Mouse (Mus musculus): Measurements from ENCODE around the gene Notch2. TPM values are rescaled to one million over a fixed set of nuclear protein-coding genes. Genes with fewer than 3 reads are reported as not detected.
"Not testable (repeated sequence)": the region's sequence is repeated elsewhere in the genome, so short reads cannot be mapped to it uniquely, and the experiment has no call there.

Notch2 gene
- polyA plus RNA-seq, 1 experiment: 5.2 TPM

DNA sequence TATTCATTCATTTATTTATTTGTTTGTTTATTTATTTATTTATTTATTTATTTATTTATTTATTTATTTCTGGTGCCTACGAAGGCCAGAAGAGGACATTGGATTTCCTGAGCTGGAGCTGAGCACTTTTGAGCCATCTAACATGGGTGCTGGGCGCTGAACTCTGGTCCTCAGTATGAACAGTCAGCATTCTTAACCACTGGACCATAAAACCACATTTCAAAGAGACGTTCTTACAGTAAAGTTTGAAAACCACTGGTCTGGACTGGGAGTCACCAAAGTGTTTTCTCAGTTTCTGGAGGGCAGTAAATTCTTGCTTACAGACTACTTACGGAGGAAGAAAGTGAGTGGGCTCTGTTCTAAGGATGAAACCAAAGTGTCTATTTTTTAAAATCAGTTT lies 97.3 kb downstream of the Notch2 start:
- H3K27me3 ChIP-seq (ENCODE audit: control insufficient read depth, insufficient read depth, low read length): no peaks in the 10 kb centered on the region
- no peaks in the 10 kb centered on the region for H3K36me3 ChIP-seq (ENCODE audit: control insufficient read depth, insufficient read depth, low read length)
- H3K27ac ChIP-seq (ENCODE audit: control insufficient read depth, insufficient read depth, low read depth, low read length): no peak overlapping the region

DNA sequence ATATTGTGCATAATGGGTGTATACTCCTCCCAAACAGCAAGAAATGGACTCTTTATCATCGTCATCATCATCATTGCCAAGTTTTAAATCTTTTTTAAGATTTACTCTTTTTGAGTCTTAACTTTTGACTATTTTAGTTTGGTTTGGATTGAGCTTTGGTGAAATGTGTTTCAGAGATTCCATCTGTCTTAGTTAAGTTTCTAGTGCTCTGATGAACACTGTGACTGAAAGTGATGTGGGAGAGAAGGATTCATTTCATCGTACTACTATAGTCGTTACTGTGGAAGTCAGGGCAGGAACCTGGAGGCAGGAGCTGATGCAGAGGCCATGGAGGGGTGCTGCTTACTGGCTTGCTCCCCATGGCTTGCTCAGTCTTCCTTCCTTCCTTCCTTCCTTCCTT lies 104.9 kb downstream of the Notch2 start:
- TF ChIP-seq POLR2A (IDR thresholded peaks at IDR 0.05; ENCODE audit: control insufficient read depth, low read depth, low read length) (no peak), CTCF (IDR thresholded peaks at IDR 0.05; ENCODE audit: control insufficient read depth, insufficient read depth, insufficient replicate concordance, low read depth, low read length) (no peak)
- no peak overlapping the region for H3K27ac ChIP-seq (ENCODE audit: control insufficient read depth, insufficient read depth, low read depth, low read length)
- no peaks in the 10 kb centered on the region for H3K4me1 ChIP-seq (ENCODE audit: control insufficient read depth, insufficient read depth, low read length)
- no peaks in the 10 kb centered on the region for H3K27me3 ChIP-seq (ENCODE audit: control insufficient read depth, insufficient read depth, low read length)
- H3K36me3 ChIP-seq (ENCODE audit: control insufficient read depth, insufficient read depth, low read length): no peaks in the 10 kb centered on the region
- no peak overlapping the region for H3K4me3 ChIP-seq (ENCODE audit: control insufficient read depth, low read depth, low read length)

More for the DNA sequence above, 97.3 kb downstream of the Notch2 start:
- H3K4me1 ChIP-seq (ENCODE audit: control insufficient read depth, insufficient read depth, low read length): no peaks in the 10 kb centered on the region
- H3K4me3 ChIP-seq (ENCODE audit: control insufficient read depth, low read depth, low read length): no peak overlapping the region
- TF ChIP-seq CTCF (IDR thresholded peaks at IDR 0.05; ENCODE audit: control insufficient read depth, insufficient read depth, insufficient replicate concordance, low read depth, low read length) (no peak), POLR2A (IDR thresholded peaks at IDR 0.05; ENCODE audit: control insufficient read depth, low read depth, low read length) (no peak)

DNA sequence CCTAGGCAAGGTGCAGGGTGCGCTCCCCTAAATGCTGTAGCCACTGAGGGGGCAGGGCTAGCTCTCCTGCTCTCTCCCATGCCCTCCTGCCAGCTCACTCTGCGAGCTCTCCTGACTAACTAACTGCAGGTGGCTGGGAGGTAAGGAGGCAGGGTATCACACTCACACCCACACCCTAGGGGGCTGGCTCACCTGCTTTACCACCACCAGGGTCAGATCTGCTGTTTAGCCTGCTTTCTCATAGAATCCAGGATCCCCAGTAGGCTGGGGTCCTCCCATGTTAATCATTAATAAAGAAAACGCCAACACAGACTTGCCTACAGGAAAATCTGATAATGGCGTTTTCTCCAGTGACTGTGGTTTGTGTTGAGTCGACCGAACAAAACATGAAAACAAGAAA lies 106.0 kb downstream of the Notch2 start:
- Histone ChIP-seq H3K27me3 (ENCODE audit: control insufficient read depth, insufficient read depth, low read length) (no peaks in the 10 kb centered on the region), H3K36me3 (ENCODE audit: control insufficient read depth, insufficient read depth, low read length) (no peaks in the 10 kb centered on the region), H3K27ac (ENCODE audit: control insufficient read depth, insufficient read depth, low read depth, low read length) (no peak overlapping the region), H3K4me1 (ENCODE audit: control insufficient read depth, insufficient read depth, low read length) (no peaks in the 10 kb centered on the region), H3K4me3 (ENCODE audit: control insufficient read depth, low read depth, low read length) (no peak overlapping the region)
- TF ChIP-seq CTCF (IDR thresholded peaks at IDR 0.05; ENCODE audit: control insufficient read depth, insufficient read depth, insufficient replicate concordance, low read depth, low read length): no peak
- no peak for TF ChIP-seq POLR2A (IDR thresholded peaks at IDR 0.05; ENCODE audit: control insufficient read depth, low read depth, low read length)

DNA sequence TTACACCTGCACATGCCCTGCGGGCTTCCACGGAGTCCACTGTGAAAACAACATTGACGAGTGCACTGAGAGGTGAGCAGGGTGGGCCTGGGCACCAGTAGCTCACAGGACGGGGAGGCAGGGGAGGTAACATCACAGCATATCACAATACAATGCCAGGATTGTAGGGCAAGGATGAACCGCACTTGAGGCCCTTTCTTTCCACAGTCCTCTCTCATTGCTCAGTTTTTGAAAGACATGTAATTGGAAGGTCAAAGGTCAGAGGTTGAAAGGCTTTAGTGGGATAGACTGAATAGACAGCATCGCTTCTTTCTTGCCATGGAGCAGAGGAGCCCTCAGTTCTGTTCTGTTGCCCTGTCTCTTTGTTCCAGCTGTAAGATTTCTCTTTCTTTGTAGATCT lies 107.6 kb downstream of the Notch2 start:
- Histone ChIP-seq H3K4me1 (ENCODE audit: control insufficient read depth, insufficient read depth, low read length) (no peaks in the 10 kb centered on the region), H3K36me3 (ENCODE audit: control insufficient read depth, insufficient read depth, low read length) (no peaks in the 10 kb centered on the region), H3K27ac (ENCODE audit: control insufficient read depth, insufficient read depth, low read depth, low read length) (no peak overlapping the region), H3K27me3 (ENCODE audit: control insufficient read depth, insufficient read depth, low read length) (no peaks in the 10 kb centered on the region), H3K4me3 (ENCODE audit: control insufficient read depth, low read depth, low read length) (no peak overlapping the region)
- TF ChIP-seq CTCF (IDR thresholded peaks at IDR 0.05; ENCODE audit: control insufficient read depth, insufficient read depth, insufficient replicate concordance, low read depth, low read length) (no peak), POLR2A (IDR thresholded peaks at IDR 0.05; ENCODE audit: control insufficient read depth, low read depth, low read length) (no peak)

DNA sequence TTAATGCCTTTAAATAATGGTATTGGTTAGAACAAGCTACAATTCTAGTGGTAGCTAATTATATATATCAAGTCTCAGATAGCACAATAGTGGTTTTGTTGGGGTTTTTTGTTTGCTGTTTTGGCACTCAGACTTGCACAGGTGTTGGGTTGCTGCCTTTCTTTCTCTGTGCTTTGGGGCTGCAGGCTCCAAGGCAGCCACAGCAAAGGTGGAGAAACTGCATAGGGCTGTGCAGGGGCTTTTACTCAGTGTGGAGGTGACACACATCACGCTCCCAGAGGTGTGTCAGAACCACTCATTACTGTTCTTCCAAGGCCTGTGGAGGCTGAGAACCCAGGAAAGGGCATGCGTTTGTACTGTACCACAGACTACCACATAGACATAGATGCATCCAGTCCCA lies 114.4 kb downstream of the Notch2 start:
- H3K36me3 ChIP-seq (ENCODE audit: control insufficient read depth, insufficient read depth, low read length): no peaks in the 10 kb centered on the region
- TF ChIP-seq CTCF (IDR thresholded peaks at IDR 0.05; ENCODE audit: control insufficient read depth, insufficient read depth, insufficient replicate concordance, low read depth, low read length): no peak
- TF ChIP-seq POLR2A (IDR thresholded peaks at IDR 0.05; ENCODE audit: control insufficient read depth, low read depth, low read length): no peak

DNA sequence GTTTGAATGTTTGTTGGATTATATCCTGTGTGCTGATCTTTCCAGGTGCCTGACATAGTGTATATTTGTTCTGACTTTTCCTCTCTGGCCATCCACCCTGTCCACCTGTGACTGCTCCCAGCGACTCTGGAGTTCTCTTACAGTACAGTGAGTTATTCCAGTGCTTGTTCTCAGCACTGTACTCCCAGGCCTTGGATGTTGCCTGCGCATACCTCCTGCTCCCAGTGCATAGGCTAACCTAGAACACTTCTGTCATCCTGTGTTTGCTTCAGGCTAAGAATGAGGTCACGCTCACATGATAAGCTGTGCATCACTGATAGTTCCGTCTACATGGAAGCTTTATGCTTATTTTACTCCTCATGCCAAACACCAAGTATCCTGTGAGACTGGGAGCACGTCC lies 115.4 kb downstream of the Notch2 start:
- peaks cover 2% of the 10 kb centered on the region; the same call in 1 of the 2 replicates for H3K4me1 ChIP-seq (ENCODE audit: control insufficient read depth, insufficient read depth, low read length)
- H3K36me3 ChIP-seq (ENCODE audit: control insufficient read depth, insufficient read depth, low read length): no peaks in the 10 kb centered on the region

More for the DNA sequence above, 114.4 kb downstream of the Notch2 start:
- no peak overlapping the region for H3K4me3 ChIP-seq (ENCODE audit: control insufficient read depth, low read depth, low read length)
- peaks cover 2% of the 10 kb centered on the region; the same call in 1 of the 2 replicates for H3K4me1 ChIP-seq (ENCODE audit: control insufficient read depth, insufficient read depth, low read length)
- no peaks in the 10 kb centered on the region for H3K27me3 ChIP-seq (ENCODE audit: control insufficient read depth, insufficient read depth, low read length)
- no peak overlapping the region for H3K27ac ChIP-seq (ENCODE audit: control insufficient read depth, insufficient read depth, low read depth, low read length)

DNA sequence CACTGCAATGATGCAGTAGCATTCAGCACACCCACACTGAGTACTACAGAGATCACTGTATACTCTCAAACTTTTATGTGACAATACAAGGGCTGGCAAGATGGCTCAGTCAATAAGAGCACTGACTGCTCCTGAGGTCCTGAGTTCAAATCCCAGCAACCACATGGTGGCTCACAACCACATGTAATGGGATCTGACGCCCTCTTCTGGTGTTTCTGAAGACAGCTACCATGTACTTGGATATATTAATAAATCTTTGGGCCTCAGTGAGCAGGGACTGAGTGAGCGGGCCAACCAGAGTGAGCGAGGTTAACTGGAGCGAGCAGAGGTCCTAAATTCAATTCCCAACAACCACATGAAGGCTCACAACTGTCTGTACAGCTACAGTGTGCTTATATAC lies 118.8 kb downstream of the Notch2 start:
- not testable (repeated sequence) for H3K4me3 ChIP-seq (ENCODE audit: control insufficient read depth, low read depth, low read length); H3K4me1 ChIP-seq (ENCODE audit: control insufficient read depth, insufficient read depth, low read length); H3K27ac ChIP-seq (ENCODE audit: control insufficient read depth, insufficient read depth, low read depth, low read length); H3K27me3 ChIP-seq (ENCODE audit: control insufficient read depth, insufficient read depth, low read length); H3K36me3 ChIP-seq (ENCODE audit: control insufficient read depth, insufficient read depth, low read length)

More for the DNA sequence above, 115.4 kb downstream of the Notch2 start:
- Histone ChIP-seq H3K27ac (ENCODE audit: control insufficient read depth, insufficient read depth, low read depth, low read length) (no peak overlapping the region), H3K27me3 (ENCODE audit: control insufficient read depth, insufficient read depth, low read length) (no peaks in the 10 kb centered on the region), H3K4me3 (ENCODE audit: control insufficient read depth, low read depth, low read length) (no peak overlapping the region)
- TF ChIP-seq CTCF (IDR thresholded peaks at IDR 0.05; ENCODE audit: control insufficient read depth, insufficient read depth, insufficient replicate concordance, low read depth, low read length): no peak
- no peak for TF ChIP-seq POLR2A (IDR thresholded peaks at IDR 0.05; ENCODE audit: control insufficient read depth, low read depth, low read length)

DNA sequence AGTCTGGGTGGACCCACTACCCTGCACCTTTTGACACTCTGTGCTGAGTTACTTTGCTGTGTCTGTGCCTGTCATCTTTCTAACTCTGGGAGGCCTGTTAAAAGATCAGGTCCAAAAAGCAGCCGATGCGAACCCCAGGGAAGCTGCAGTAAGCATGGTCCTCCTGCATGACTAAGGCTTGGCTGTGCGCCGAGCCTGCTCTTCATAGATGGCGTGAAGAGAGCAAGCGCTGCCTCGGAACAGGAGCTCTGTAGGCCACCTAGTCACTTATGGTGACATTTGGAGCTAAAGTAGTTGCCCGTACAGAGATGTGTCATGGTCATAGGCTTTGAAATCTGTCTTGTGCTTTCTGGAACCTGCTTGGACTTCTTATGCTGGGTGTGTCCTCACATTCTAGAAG lies 119.3 kb downstream of the Notch2 start:
- no peaks in the 10 kb centered on the region for H3K27me3 ChIP-seq (ENCODE audit: control insufficient read depth, insufficient read depth, low read length)
- H3K4me1 ChIP-seq (ENCODE audit: control insufficient read depth, insufficient read depth, low read length): peaks cover 2% of the 10 kb centered on the region; the same call in 1 of the 2 replicates
- TF ChIP-seq CTCF (IDR thresholded peaks at IDR 0.05; ENCODE audit: control insufficient read depth, insufficient read depth, insufficient replicate concordance, low read depth, low read length) (no peak), POLR2A (IDR thresholded peaks at IDR 0.05; ENCODE audit: control insufficient read depth, low read depth, low read length) (no peak)
- H3K36me3 ChIP-seq (ENCODE audit: control insufficient read depth, insufficient read depth, low read length): no peaks in the 10 kb centered on the region
- H3K27ac ChIP-seq (ENCODE audit: control insufficient read depth, insufficient read depth, low read depth, low read length): no peak overlapping the region
- H3K4me3 ChIP-seq (ENCODE audit: control insufficient read depth, low read depth, low read length): no peak overlapping the region

Measured in testis, adult 2 months (tissue).